Mouse (Mus musculus) liver, embryonic 15.5 days (tissue): ENCODE results near the gene Rasl11b. TPM values are rescaled to one million over a fixed set of nuclear protein-coding genes. Genes with fewer than 3 reads are reported as not detected.

Experiments used
- ATAC-seq: fragments of 200-750 bp; cut with Nextera tagmentation; 2 replicates; pipeline ENCODE4 v1.8.0; 2017; ENCODE audit warnings: moderate number of reproducible peaks, mild to moderate bottlenecking, moderate library complexity; ENCODE audit not compliant: insufficient read depth
- H3K27ac ChIP-seq: fragments of 300-500 bp; sonication (generic); replicated peaks from 2 replicates; pipeline ENCODE4 v1.5.1; 2015; ENCODE audit warnings: mild to moderate bottlenecking, inconsistent platforms
- H3K27me3 ChIP-seq: fragments of 300-500 bp; sonication (generic); 2 replicates; pipeline ENCODE4 v1.6.1; 2015; ENCODE audit warnings: mild to moderate bottlenecking, inconsistent platforms
- H3K36me3 ChIP-seq: fragments of 300-500 bp; sonication (generic); replicated peaks from 2 replicates; pipeline ENCODE4 v1.6.1; 2015; ENCODE audit warnings: moderate library complexity, mild to moderate bottlenecking, inconsistent platforms
- H3K4me1 ChIP-seq: fragments of 300-500 bp; sonication (generic); replicated peaks from 2 replicates; pipeline ENCODE4 v1.6.1; 2015; ENCODE audit warnings: inconsistent platforms
- H3K4me2 ChIP-seq: fragments of 300-500 bp; sonication (generic); 2 replicates; pipeline ENCODE4 v1.6.1; 2015; ENCODE audit warnings: moderate library complexity, mild to moderate bottlenecking, inconsistent platforms
- H3K4me3 ChIP-seq: fragments of 300-500 bp; sonication (generic); replicated peaks from 2 replicates; pipeline ENCODE4 v1.5.1; 2015; ENCODE audit warnings: mild to moderate bottlenecking, inconsistent platforms
- H3K9ac ChIP-seq: fragments of 300-500 bp; sonication (generic); 2 replicates; pipeline ENCODE4 v1.6.1; 2015; ENCODE audit warnings: moderate library complexity, mild to moderate bottlenecking, inconsistent platforms
- H3K9me3 ChIP-seq: fragments of 300-500 bp; sonication (generic); replicated peaks from 2 replicates; pipeline ENCODE4 v1.6.1; 2016; ENCODE audit warnings: inconsistent platforms
- WGBS: fragments of 180-500 bp; shearing (Covaris S2); methylation state at CpG from one replicate; pipeline ENCODE4 v1.1.7; 2015; ENCODE audit warnings: mixed read lengths; ENCODE audit not compliant: insufficient replicate concordance; 5-methylcytosine and 5-hydroxymethylcytosine counted together
- polyA plus RNA-seq: library from polyadenylated mRNA; unstranded; fragments of >200 nt; fragmentation: Nextera tagmentation; extraction: Ambion mirVana; gene quantifications from 2 replicates; pipeline ENCODE4 v1.2.1, GENCODE M21; 2015

The Rasl11b gene
- polyA plus RNA-seq = 4.3 and 5.2 TPM in 2 replicates

DNA sequence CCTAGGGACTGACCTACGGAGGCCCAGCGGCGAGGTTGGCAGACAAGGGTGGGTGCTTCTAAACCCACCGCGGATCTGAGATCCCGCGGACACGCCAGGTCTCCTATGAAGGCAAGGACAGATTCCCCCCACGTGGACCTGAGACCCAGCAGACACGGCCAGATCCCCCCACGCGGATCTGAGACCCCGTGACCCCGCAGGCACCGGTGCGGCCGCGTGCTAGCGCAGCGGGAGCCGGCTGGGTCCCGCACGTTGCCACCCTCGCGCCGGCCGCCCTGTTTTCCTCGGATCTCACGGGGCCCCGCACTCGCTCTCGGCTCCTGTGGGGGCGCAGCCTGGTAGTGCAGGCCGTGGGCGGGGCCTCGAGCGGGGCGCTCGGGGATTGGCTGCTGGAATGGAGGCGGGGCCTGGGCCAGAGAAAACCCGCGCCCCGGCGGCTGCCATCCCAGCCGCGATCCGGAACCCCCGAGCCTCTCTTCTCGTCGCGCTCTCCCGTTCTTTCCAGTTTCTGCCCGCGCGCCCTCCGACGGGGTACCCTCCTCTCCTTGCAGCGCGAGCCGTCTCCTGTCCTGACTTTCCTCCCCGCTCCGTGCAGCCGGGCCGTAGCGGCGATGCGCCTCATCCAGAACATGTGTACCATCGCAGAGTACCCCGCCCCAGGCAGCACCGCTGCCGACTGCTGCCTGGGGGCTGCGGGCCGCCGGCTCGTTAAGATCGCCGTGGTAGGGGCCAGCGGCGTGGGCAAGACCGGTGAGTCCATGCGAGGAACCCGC is at the start of gene Rasl11b:
TSS of gene Rasl11b (plus strand) at position 446 of the 773 bp plus-strand sequence.
- peak; percentile 84 for ATAC-seq
- Histone ChIP-seq H3K27ac (peak within 1 kb of the TSS; percentile 48), H3K9me3 (no peaks in the 10 kb centered on the region), H3K4me2 (peak within 1 kb of the TSS; percentile 88), H3K9ac (peak within 1 kb of the TSS; percentile 65), H3K4me3 (peak within 1 kb of the TSS; percentile 66), H3K36me3 (peaks cover 8% of the 10 kb centered on the region; the same call in 1 of the 2 replicates), H3K4me1 (peaks cover 25% of the 10 kb centered on the region), H3K27me3 (peaks cover 62% of the 10 kb centered on the region)
- under 1% methylated on average over 81 of the region's 82 CpGs for WGBS

DNA sequence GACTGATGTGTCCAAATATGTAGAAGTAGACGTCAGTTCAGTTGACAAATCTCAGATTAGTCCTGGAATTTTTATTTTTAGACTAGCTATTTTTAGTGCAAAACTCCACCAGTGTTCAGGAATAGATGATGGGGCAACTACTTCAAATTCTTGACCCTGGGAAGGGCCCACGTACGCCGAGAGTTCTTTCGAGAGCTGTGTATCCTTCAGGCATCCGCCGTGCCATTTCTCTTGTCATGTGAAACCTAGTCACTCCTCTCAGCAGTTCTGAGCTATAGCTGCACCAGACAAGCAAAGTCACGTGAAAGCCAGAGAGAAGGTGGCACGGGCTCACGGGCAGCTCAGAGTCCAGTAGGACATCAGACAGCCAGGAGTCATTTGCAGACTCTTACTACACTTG is 47.5 kb upstream of the Rasl11b start:
- H3K27ac ChIP-seq = no peak overlapping the region
- no peak overlapping the region for H3K4me3 ChIP-seq
- H3K27me3 ChIP-seq = no peaks in the 10 kb centered on the region
- H3K36me3 ChIP-seq = no peaks in the 10 kb centered on the region
- peaks cover 19% of the 10 kb centered on the region for H3K4me1 ChIP-seq
- H3K9me3 ChIP-seq = no peaks in the 10 kb centered on the region
- no peak overlapping the region for H3K4me2 ChIP-seq
- H3K9ac ChIP-seq = no peak overlapping the region
- no peak for ATAC-seq
- 78% methylated on average over 10 of the region's 10 CpGs for WGBS

- H3K27ac ChIP-seq = no peak overlapping the region
- no peaks in the 10 kb centered on the region for H3K36me3 ChIP-seq
- ATAC-seq = no peak
- WGBS = 76% methylated on average over 6 of the region's 6 CpGs
- no peaks in the 10 kb centered on the region for H3K9me3 ChIP-seq
- no peak overlapping the region for H3K4me2 ChIP-seq
- H3K9ac ChIP-seq = no peak overlapping the region
- H3K4me1 ChIP-seq = 0 out of 2 replicates have a peak, but pooled peaks cover 2% of the 10 kb centered on the region
- H3K27me3 ChIP-seq = no peaks in the 10 kb centered on the region
- no peak overlapping the region for H3K4me3 ChIP-seq
Observed at GRCm38 (mm10) chr5:74149975-74150374, 45.1 kb upstream of the Rasl11b start.

DNA sequence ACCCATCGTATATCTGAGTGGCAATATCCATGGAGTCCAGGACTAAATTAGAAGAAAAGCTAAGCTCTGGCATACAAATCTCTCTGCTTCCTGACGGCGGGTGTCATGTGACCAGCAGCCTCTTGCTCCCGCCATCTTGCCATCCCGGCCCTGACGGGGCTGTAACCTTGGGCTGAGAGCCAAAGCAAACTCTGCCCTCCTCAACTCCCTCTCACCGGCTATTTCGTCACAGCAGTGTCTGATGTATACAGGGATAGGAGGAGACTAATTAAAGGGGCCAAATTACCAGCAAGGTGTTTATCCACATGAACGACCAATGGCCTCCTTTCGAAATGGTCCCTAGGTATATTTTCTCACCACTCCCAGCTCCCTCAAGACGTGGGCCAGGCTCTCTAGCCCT is 43.3 kb upstream of the Rasl11b start:
- Histone ChIP-seq H3K4me1 (no peaks in the 10 kb centered on the region), H3K27ac (no peak overlapping the region), H3K4me2 (no peak overlapping the region), H3K9me3 (no peaks in the 10 kb centered on the region), H3K9ac (no peak overlapping the region), H3K27me3 (no peaks in the 10 kb centered on the region), H3K4me3 (no peak overlapping the region), H3K36me3 (no peaks in the 10 kb centered on the region)
- WGBS = 71% methylated on average over 11 of the region's 11 CpGs
- no peak for ATAC-seq

- Histone ChIP-seq H3K9me3 (no peaks in the 10 kb centered on the region), H3K27ac (no peak overlapping the region), H3K36me3 (no peaks in the 10 kb centered on the region), H3K4me3 (no peak overlapping the region), H3K4me2 (no peak overlapping the region), H3K9ac (no peak overlapping the region), H3K4me1 (no peaks in the 10 kb centered on the region; the same call in 1 of the 2 replicates), H3K27me3 (no peaks in the 10 kb centered on the region)
- no peak for ATAC-seq
- 63% methylated on average over 7 of the region's 7 CpGs for WGBS
Observed at GRCm38 (mm10) chr5:74155860-74156351, 39.2 kb upstream of the Rasl11b start.

DNA sequence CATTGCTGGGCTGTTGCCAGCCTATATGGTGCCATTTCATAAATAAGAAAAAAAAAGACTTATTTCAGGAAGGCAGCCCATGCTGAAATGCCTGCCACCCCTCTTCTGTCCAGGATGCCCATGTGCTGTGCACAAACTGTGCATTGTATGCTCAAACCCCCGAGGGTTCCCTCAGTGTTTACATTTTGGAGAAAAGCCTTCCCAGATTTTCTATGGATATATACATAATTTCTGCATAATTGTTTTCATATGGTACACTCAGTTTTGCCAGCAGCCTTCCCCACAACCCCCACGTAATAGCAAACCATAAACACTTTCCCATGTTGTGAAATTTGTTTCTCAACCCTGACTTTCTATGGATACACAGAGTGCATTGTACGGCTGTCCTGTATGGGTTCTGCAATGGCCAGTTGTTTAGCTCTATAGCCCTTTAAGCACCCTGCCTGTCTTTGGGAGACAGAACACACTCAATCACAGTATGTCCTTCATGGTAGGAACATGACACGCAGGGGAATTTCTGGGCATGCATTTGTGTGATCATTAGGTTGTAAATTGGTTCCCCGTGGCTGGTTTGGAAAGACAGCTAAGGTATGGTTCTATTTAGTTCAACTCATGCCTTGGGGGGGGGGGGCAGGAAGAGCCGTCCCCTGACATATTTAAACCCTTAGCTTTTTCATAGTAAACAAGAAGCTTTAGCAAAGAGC is 36.0 kb upstream of the Rasl11b start:
- no peak for ATAC-seq
- H3K27ac ChIP-seq = no peak overlapping the region
- H3K9me3 ChIP-seq = no peaks in the 10 kb centered on the region
- H3K36me3 ChIP-seq = no peaks in the 10 kb centered on the region
- H3K4me1 ChIP-seq = no peaks in the 10 kb centered on the region; the same call in 1 of the 2 replicates
- no peaks in the 10 kb centered on the region for H3K27me3 ChIP-seq
- WGBS = 64% methylated on average over 6 of the region's 6 CpGs
- H3K9ac ChIP-seq = no peak overlapping the region
- no peak overlapping the region for H3K4me2 ChIP-seq
- no peak overlapping the region for H3K4me3 ChIP-seq

GRCm38 (mm10) chr5:74159906-74160305 is 35.2 kb upstream of the Rasl11b start:
- Histone ChIP-seq H3K27me3 (no peaks in the 10 kb centered on the region), H3K4me2 (no peak overlapping the region), H3K9me3 (no peaks in the 10 kb centered on the region), H3K4me3 (no peak overlapping the region), H3K36me3 (no peaks in the 10 kb centered on the region), H3K27ac (no peak overlapping the region), H3K4me1 (no peaks in the 10 kb centered on the region; the same call in 1 of the 2 replicates), H3K9ac (no peak overlapping the region)
- WGBS = 50% methylated on average over 7 of the region's 7 CpGs
- no peak for ATAC-seq

- no peaks in the 10 kb centered on the region; the same call in 1 of the 2 replicates for H3K4me1 ChIP-seq
- no peak overlapping the region for H3K4me2 ChIP-seq
- no peak overlapping the region for H3K9ac ChIP-seq
- no peaks in the 10 kb centered on the region for H3K9me3 ChIP-seq
- H3K4me3 ChIP-seq = no peak overlapping the region
- no peaks in the 10 kb centered on the region for H3K27me3 ChIP-seq
- no peaks in the 10 kb centered on the region for H3K36me3 ChIP-seq
- no peak for ATAC-seq
- 44% methylated on average over 4 of the region's 4 CpGs for WGBS
- no peak overlapping the region for H3K27ac ChIP-seq
Observed at GRCm38 (mm10) chr5:74160349-74160748, 34.7 kb upstream of the Rasl11b start.

- no peaks in the 10 kb centered on the region for H3K27me3 ChIP-seq
- H3K27ac ChIP-seq = no peak overlapping the region
- H3K4me2 ChIP-seq = no peak overlapping the region
- no peak for ATAC-seq
- H3K36me3 ChIP-seq = no peaks in the 10 kb centered on the region
- H3K9me3 ChIP-seq = no peaks in the 10 kb centered on the region
- WGBS = 41% methylated on average over 15 of the region's 15 CpGs
- no peak overlapping the region for H3K9ac ChIP-seq
- no peak overlapping the region for H3K4me3 ChIP-seq
- H3K4me1 ChIP-seq = no peaks in the 10 kb centered on the region; the same call in 1 of the 2 replicates
Observed at GRCm38 (mm10) chr5:74161297-74161926, 33.7 kb upstream of the Rasl11b start.

DNA sequence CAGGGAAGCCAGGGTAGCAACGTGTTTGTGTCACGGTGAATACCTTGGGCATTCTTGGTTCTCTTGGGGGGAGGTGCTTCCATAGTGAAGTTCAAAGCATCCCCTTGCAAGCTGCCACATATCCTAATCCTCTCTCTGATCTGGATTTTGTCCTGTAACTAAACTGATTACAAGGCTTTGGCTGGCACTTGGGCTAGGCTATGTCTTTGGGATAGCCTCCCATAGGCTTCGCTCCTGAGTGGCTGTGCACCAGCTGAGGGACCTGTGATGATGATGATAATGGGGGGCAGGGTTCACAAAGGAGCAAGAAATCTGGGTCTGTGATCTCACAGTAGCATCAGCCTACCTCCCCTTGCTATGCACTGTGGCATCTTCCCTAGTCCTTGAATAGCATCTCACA is 33.1 kb upstream of the Rasl11b start:
- Histone ChIP-seq H3K4me2 (no peak overlapping the region), H3K36me3 (no peaks in the 10 kb centered on the region), H3K9ac (no peak overlapping the region), H3K4me3 (no peak overlapping the region), H3K4me1 (no peaks in the 10 kb centered on the region; the same call in 1 of the 2 replicates), H3K9me3 (no peaks in the 10 kb centered on the region), H3K27me3 (no peaks in the 10 kb centered on the region), H3K27ac (no peak overlapping the region)
- 64% methylated on average over 3 of the region's 3 CpGs for WGBS
- no peak for ATAC-seq

GRCm38 (mm10) chr5:74163141-74163540 is 31.9 kb upstream of the Rasl11b start:
- no peak for ATAC-seq

More at GRCm38 (mm10) chr5:74163141-74163540, 31.9 kb upstream of the Rasl11b start:
- Histone ChIP-seq H3K4me3 (no peak overlapping the region), H3K36me3 (no peaks in the 10 kb centered on the region), H3K4me1 (no peaks in the 10 kb centered on the region; the same call in 1 of the 2 replicates), H3K27ac (no peak overlapping the region), H3K9ac (no peak overlapping the region), H3K4me2 (no peak overlapping the region), H3K9me3 (no peaks in the 10 kb centered on the region), H3K27me3 (no peaks in the 10 kb centered on the region)
- 68% methylated on average over 6 of the region's 6 CpGs for WGBS
